ENCODE assay signal across 12 mouse cellular contexts in the genomic region with DNA sequence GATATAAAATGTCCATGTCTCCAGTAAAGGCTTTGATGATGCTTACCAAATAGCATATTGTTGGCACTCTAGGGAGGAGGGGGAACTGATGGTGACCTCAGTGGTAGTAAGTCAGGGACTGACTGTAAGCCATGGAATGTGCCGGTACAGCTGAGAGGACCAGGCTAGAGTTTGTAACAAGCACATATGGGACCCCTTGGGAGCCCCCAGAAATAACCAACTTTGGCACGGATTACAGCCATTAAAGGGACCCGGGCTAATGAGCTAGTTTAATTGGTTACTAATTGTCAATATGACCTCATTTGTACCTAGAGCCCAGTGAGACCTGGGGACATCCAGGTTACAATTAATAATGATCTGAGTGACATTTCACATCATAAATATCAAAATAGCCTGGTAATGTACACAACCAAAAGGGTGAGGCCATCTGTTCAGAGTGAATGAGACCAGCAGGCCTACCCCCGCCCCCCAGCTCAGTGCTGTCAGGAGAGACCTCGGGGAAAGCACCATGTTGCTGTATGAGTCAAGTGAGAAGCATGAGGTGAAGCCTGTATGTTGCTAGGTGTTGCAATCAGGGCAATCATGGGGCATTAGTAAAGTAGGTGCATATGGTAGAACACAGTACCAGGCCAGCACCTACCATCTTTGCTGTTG.
DNase-seq lines count a peak whose midpoint lies in the region; ATAC-seq and TF ChIP-seq lines count a peak whose summit lies in the region.
"Had no signal": no experiment of that assay in that cellular context is flagged by ENCODE, and none has a peak within 500 bp of the region (broad histone marks: within the 10 kb centered on the region; RNA-seq: fewer than 3 reads in every experiment).

No protein-coding gene starts in this region.

- no peak overlapping the region for H3K9ac ChIP-seq in forebrain, embryonic 13.5 days
- H3K9ac ChIP-seq in forebrain, postnatal 0 days, result no peak overlapping the region
- H3K9ac ChIP-seq in midbrain, embryonic 11.5 days (ENCODE audit: low read length), result no peak overlapping the region
- H3K9ac ChIP-seq in midbrain, postnatal 0 days (replicated peaks; ENCODE audit: low read length, poor library complexity, severe bottlenecking), result no peak overlapping the region
- H3K9ac ChIP-seq in limb, embryonic 12.5 days (replicated peaks), result no peak overlapping the region
- H3K9ac ChIP-seq: liver, embryonic 13.5 days had no signal

- H3K27me3 ChIP-seq in forebrain, embryonic 13.5 days, result peaks cover 33% of the 10 kb centered on the region
- no peaks in the 10 kb centered on the region; the same call in 1 of the 2 replicates for H3K27me3 ChIP-seq in forebrain, postnatal 0 days (ENCODE audit: insufficient read depth, low read length)
- no peaks in the 10 kb centered on the region for H3K27me3 ChIP-seq in midbrain, embryonic 11.5 days (ENCODE audit: control insufficient read depth, insufficient read depth, low read length)
- H3K27me3 ChIP-seq in midbrain, postnatal 0 days (ENCODE audit: insufficient read depth, low read length), result 0 out of 2 replicates have a peak, but pooled peaks cover 4% of the 10 kb centered on the region
- H3K27me3 ChIP-seq in limb, embryonic 12.5 days, result no peaks in the 10 kb centered on the region; the same call in 1 of the 2 replicates
- H3K27me3 ChIP-seq: liver, embryonic 13.5 days had no signal

- H3K4me2 ChIP-seq in forebrain, embryonic 13.5 days, result no peak overlapping the region
- H3K4me2 ChIP-seq in forebrain, postnatal 0 days (ENCODE audit: low read depth), result no peak overlapping the region
- H3K4me2 ChIP-seq in midbrain, embryonic 11.5 days, result no peak overlapping the region
- H3K4me2 ChIP-seq in midbrain, postnatal 0 days (ENCODE audit: low read depth, low read length, poor library complexity, severe bottlenecking), result no peak overlapping the region
- no peak overlapping the region for H3K4me2 ChIP-seq in limb, embryonic 12.5 days
- H3K4me2 ChIP-seq: liver, embryonic 13.5 days had no signal

- TF ChIP-seq CTCF in forebrain, postnatal 0 days (IDR thresholded peaks at IDR 0.05; ENCODE audit: low read depth), result no peak
- TF ChIP-seq CTCF in midbrain, postnatal 0 days (IDR thresholded peaks at IDR 0.05), result no peak

- H3K36me3 ChIP-seq in forebrain, embryonic 13.5 days (ENCODE audit: poor library complexity, severe bottlenecking), result no peaks in the 10 kb centered on the region
- no peaks in the 10 kb centered on the region for H3K36me3 ChIP-seq in forebrain, postnatal 0 days (ENCODE audit: insufficient read depth)
- no peaks in the 10 kb centered on the region for H3K36me3 ChIP-seq in midbrain, embryonic 11.5 days (ENCODE audit: control insufficient read depth, insufficient read depth, low read length)
- no peaks in the 10 kb centered on the region for H3K36me3 ChIP-seq in midbrain, postnatal 0 days (ENCODE audit: insufficient read depth, low read length)
- H3K36me3 ChIP-seq in limb, embryonic 12.5 days, result no peaks in the 10 kb centered on the region
- H3K36me3 ChIP-seq: heart, embryonic 10.5 days; liver, embryonic 13.5 days had no signal

- no peak overlapping the region for H3K4me3 ChIP-seq in forebrain, embryonic 13.5 days
- no peak overlapping the region for H3K4me3 ChIP-seq in forebrain, postnatal 0 days (ENCODE audit: low read depth, low read length)
- H3K4me3 ChIP-seq in midbrain, embryonic 11.5 days (ENCODE audit: low read depth, low read length), result no peak overlapping the region
- no peak overlapping the region for H3K4me3 ChIP-seq in midbrain, postnatal 0 days (ENCODE audit: low read depth, low read length)
- no peak overlapping the region for H3K4me3 ChIP-seq in limb, embryonic 12.5 days (replicated peaks)
- H3K4me3 ChIP-seq: heart, embryonic 10.5 days; liver, embryonic 13.5 days had no signal

- ATAC-seq in forebrain, embryonic 13.5 days, result peak; percentile 70; the same call in 1 of the 2 replicates
- no peak for ATAC-seq in forebrain, postnatal 0 days
- no peak for ATAC-seq in midbrain, embryonic 11.5 days (ENCODE audit: low FRiP score)
- no peak for ATAC-seq in midbrain, postnatal 0 days (ENCODE audit: low FRiP score)
- ATAC-seq in limb, embryonic 12.5 days (ENCODE audit: insufficient number of reproducible peaks, insufficient read depth, low FRiP score, low TSS enrichment, low read depth), result peak; percentile 66

- H3K9me3 ChIP-seq in forebrain, embryonic 13.5 days (replicated peaks), result no peaks in the 10 kb centered on the region
- H3K9me3 ChIP-seq in forebrain, postnatal 0 days (ENCODE audit: low read length), result no peaks in the 10 kb centered on the region
- no peaks in the 10 kb centered on the region for H3K9me3 ChIP-seq in midbrain, embryonic 11.5 days (ENCODE audit: control insufficient read depth, low read length)
- H3K9me3 ChIP-seq in midbrain, postnatal 0 days (ENCODE audit: low read length), result no peaks in the 10 kb centered on the region
- no peaks in the 10 kb centered on the region for H3K9me3 ChIP-seq in limb, embryonic 12.5 days
- H3K9me3 ChIP-seq: heart, embryonic 10.5 days; liver, embryonic 13.5 days had no signal

- 50% methylated on average over 5 of the region's 5 CpGs for WGBS in forebrain, embryonic 13.5 days
- 50% methylated on average over 5 of the region's 5 CpGs for WGBS in forebrain, postnatal 0 days
- WGBS in midbrain, embryonic 11.5 days, result 83% methylated on average over 5 of the region's 5 CpGs
- WGBS in midbrain, postnatal 0 days, result 70% methylated on average over 5 of the region's 5 CpGs
- WGBS in limb, embryonic 12.5 days, result 32% methylated on average over 5 of the region's 5 CpGs

- no peak for DNase-seq in forebrain, postnatal 0 days
- DNase-seq in midbrain, embryonic 11.5 days (ENCODE audit: low spot score, missing footprints), result peak; percentile 31
- DNase-seq in midbrain, postnatal 0 days (ENCODE audit: low spot score), result no peak
- peak; percentile 11 to 25 for DNase-seq in cerebellum, postnatal 14 days
- DNase-seq in frontal cortex, postnatal 14 days (ENCODE audit: low spot score in 2 of 2), result no peak
- DNase-seq: adrenal gland, adult 2 months; gastrocnemius, postnatal 10 days; liver, embryonic 13.5 days; lung, postnatal 4 days had no signal

- H3K4me1 ChIP-seq in forebrain, embryonic 13.5 days, result no peaks in the 10 kb centered on the region
- H3K4me1 ChIP-seq in forebrain, postnatal 0 days (ENCODE audit: insufficient read depth), result no peaks in the 10 kb centered on the region
- H3K4me1 ChIP-seq in midbrain, embryonic 11.5 days (ENCODE audit: control insufficient read depth, insufficient read depth, low read length), result no peaks in the 10 kb centered on the region
- H3K4me1 ChIP-seq in midbrain, postnatal 0 days (ENCODE audit: insufficient read depth, low read length), result no peaks in the 10 kb centered on the region
- H3K4me1 ChIP-seq in limb, embryonic 12.5 days (replicated peaks), result peaks cover 10% of the 10 kb centered on the region
- H3K4me1 ChIP-seq: liver, embryonic 13.5 days had no signal

- no peak overlapping the region for H3K27ac ChIP-seq in forebrain, embryonic 13.5 days
- no peak overlapping the region for H3K27ac ChIP-seq in forebrain, postnatal 0 days (ENCODE audit: low read depth, low read length)
- no peak overlapping the region for H3K27ac ChIP-seq in midbrain, embryonic 11.5 days (ENCODE audit: low read depth, low read length)
- H3K27ac ChIP-seq in midbrain, postnatal 0 days (ENCODE audit: low read depth, low read length), result no peak overlapping the region
- H3K27ac ChIP-seq in limb, embryonic 12.5 days, result no peak overlapping the region
- H3K27ac ChIP-seq: heart, embryonic 10.5 days; liver, embryonic 13.5 days had no signal

Comparison
In these comparisons a context has a peak if more than half of its experiments do, and no peak if none do; other contexts are left out.
1. ATAC-seq: peak in forebrain, embryonic 13.5 days (single experiment) and limb, embryonic 12.5 days (single experiment); none in forebrain, postnatal 0 days (single experiment), midbrain, embryonic 11.5 days (single experiment) and midbrain, postnatal 0 days (single experiment).
2. DNase-seq: peak in midbrain, embryonic 11.5 days (single experiment) and cerebellum, postnatal 14 days (2 of 2); none in forebrain, postnatal 0 days (single experiment), midbrain, postnatal 0 days (single experiment) and frontal cortex, postnatal 14 days (0 of 2).